Mouse (Mus musculus) frontal cortex, postnatal 36 days (tissue): ENCODE data around the gene Soga3.

Experiments
- DNase-seq, 2 experiments: peaks; one replicate each; pipeline ENCODE4 v3.0.0; 2022; ENCODE audit warnings: low spot score in 2 of 2

Soga3 gene

DNA sequence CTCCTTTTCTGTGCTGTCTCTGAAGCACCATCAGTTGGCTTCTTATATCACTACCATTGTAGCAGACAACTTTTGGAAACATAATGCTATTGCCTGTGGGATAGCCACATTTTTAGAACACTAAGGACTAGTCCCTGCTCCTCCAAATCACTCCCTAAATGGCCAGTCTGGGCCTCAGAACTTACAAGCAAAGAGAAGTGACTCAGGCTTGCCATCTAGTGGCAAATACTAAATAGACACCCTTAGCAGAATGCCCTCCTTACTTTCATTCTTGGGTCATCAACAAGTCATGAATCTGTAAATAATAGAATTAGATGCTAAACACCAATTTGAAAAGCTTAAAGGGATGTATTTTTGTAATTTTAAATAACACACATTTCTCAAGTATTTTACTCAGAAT, 63.1 kb downstream of the Soga3 start:
- DNase-seq, result peak in 1 of 2 experiments; percentile 57

- no peak for DNase-seq
Measured at GRCm38 (mm10) chr10:29208735-29209134, 65.1 kb downstream of the Soga3 start.

GRCm38 (mm10) chr10:29211453-29211852, 67.8 kb downstream of the Soga3 start, which contains the start of gene 9330159F19Rik:
9330159F19Rik (plus strand) TSS chr10:29211606.
- DNase-seq, result peak in 1 of 2 experiments; percentile 59

DNA sequence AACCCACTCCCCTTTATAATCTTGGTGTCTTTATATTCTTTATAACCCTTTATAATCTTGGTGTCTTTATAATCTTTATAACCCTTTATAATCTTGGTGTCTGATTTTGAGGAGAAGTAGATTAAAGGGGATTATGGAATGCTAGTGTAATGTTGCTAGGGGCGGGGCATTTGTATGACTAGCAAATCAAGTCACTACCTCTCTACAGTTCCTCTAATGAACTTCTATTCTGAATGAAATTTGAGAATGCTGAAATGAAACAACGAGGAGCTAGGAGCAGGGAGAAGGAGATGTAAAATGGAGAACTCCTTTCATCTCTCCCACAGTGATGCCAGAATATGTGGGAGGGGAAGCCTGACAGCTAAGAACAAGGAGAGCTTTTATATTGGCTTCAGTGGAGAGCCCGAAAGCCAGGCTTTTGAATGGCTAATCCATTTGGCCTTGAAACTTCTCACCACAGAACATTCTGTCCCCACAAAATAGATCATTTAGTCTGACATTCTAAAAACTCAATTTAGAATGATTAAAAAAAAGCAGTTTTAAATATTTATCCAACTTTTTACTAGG, 70.0 kb downstream of the Soga3 start:
- DNase-seq, result peak in 1 of 2 experiments; percentile 55

DNA sequence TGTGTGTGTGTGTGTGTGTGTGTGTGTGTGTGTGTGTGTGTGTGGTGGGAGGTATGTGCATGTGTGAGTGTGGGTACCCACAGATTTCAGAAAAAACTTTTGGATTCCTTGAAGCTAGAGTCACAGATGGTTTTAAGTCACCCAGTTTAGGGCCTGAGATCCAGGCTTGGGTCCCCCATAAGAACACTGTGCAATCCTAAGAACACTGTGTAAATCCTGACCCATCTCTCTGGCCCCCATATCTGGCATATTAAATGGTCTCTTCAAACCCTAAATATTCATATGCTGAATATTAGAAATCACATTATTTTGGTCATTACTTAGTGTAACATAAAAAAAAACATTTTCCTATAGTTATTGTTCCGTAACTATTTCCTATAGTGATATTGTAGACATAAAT, 73.3 kb downstream of the Soga3 start:
- DNase-seq, result no peak

DNA sequence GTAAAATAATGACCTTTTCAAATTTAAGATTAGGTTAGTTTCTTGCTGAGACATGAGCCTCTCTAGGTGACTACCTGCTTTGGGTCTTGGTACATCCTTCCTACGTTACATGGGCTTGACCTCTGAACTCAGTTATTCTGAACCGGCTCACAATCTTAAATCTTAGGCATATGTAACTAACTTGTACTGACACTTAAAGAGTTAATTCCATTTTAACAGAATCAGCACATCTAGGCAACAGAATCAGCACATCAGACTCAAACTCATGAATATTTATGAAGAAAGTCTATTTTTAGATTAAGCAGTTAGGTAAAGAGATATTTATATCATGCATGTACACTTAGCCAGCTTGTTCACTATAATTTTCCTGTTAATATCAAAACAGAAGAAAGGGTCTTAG, 73.8 kb downstream of the Soga3 start:
- no peak for DNase-seq

DNA sequence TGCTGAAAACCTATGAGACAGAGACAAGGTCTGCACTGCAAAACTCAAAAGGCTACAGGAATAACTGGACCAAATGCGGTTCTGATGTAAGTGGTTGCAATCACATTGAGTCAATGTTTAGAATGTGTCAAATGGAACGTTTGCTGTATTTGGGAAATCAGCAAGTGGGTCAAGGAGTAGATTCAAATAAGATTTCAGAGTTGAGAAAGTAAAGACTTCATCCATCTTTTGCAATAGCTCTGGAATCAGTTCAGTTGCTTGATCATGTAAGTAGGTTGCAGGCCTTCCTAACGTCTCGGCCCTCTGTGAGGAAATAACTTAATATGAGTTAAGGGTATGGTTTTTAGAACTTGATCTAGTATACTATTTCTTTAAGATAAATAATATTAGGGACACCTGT, 81.7 kb downstream of the Soga3 start:
- DNase-seq, result no peak

GRCm38 (mm10) chr10:29231208-29231607, 87.6 kb downstream of the Soga3 start:
- DNase-seq, result no peak
